Mouse (Mus musculus): ENCODE data around the gene Nutf2. TPM values are rescaled to one million over a fixed set of nuclear protein-coding genes. Genes with fewer than 3 reads are reported as not detected.

Nutf2 gene
- polyA plus RNA-seq, 1 experiment from 2014 or later = 276 TPM

Other genes with a start within 250 kb of the Nutf2 start
- gene Ctcf, start 224.0 kb upstream of the Nutf2 start, polyA plus RNA-seq (2014; fragmentation: Nextera tagmentation; extraction: Ambion mirVana) = 96.0 and 101 TPM in 2 replicates
- 0.95 and 1.5 TPM in 2 replicates for gene Agrp, start 223.2 kb upstream of the Nutf2 start, polyA plus RNA-seq (2014; fragmentation: Nextera tagmentation; extraction: Ambion mirVana)
- 1.0 and 1.1 TPM in 2 replicates for gene Carmil2, start 174.3 kb upstream of the Nutf2 start, polyA plus RNA-seq (2014; fragmentation: Nextera tagmentation; extraction: Ambion mirVana)
- gene Acd, start 159.5 kb upstream of the Nutf2 start, polyA plus RNA-seq (2014; fragmentation: Nextera tagmentation; extraction: Ambion mirVana) = 59.0 and 63.5 TPM in 2 replicates
- 15.9 and 18.0 TPM in 2 replicates for gene Pard6a, start 159.4 kb upstream of the Nutf2 start, polyA plus RNA-seq (2014; fragmentation: Nextera tagmentation; extraction: Ambion mirVana)
- gene 4933405L10Rik, start 152.9 kb upstream of the Nutf2 start, polyA plus RNA-seq (2014; fragmentation: Nextera tagmentation; extraction: Ambion mirVana) = not detected in 2 replicates
- gene Enkd1, start 152.4 kb upstream of the Nutf2 start, polyA plus RNA-seq (2014; fragmentation: Nextera tagmentation; extraction: Ambion mirVana) = 22.5 and 26.5 TPM in 2 replicates
- gene Gfod2, start 101.9 kb upstream of the Nutf2 start, polyA plus RNA-seq (2014; fragmentation: Nextera tagmentation; extraction: Ambion mirVana) = 14.4 and 14.5 TPM in 2 replicates
- 15.0 and 18.4 TPM in 2 replicates for gene Ranbp10, start 33.2 kb upstream of the Nutf2 start, polyA plus RNA-seq (2014; fragmentation: Nextera tagmentation; extraction: Ambion mirVana)
- gene Tsnaxip1, start 32.8 kb upstream of the Nutf2 start, polyA plus RNA-seq (2014; fragmentation: Nextera tagmentation; extraction: Ambion mirVana) = 0.30 TPM in 1 of 2 replicates, not detected in the other
- 47.2 and 52.3 TPM in 2 replicates for gene Cenpt, start 7.3 kb upstream of the Nutf2 start, polyA plus RNA-seq (2014; fragmentation: Nextera tagmentation; extraction: Ambion mirVana)
- gene Thap11, start 5.4 kb upstream of the Nutf2 start, polyA plus RNA-seq (2014; fragmentation: Nextera tagmentation; extraction: Ambion mirVana) = 51.4 and 56.4 TPM in 2 replicates
- gene Edc4, start 20.3 kb downstream of the Nutf2 start, polyA plus RNA-seq (2014; fragmentation: Nextera tagmentation; extraction: Ambion mirVana) = 34.4 and 36.9 TPM in 2 replicates
- 0.60 and 0.90 TPM in 2 replicates for gene Nrn1l, start 33.0 kb downstream of the Nutf2 start, polyA plus RNA-seq (2014; fragmentation: Nextera tagmentation; extraction: Ambion mirVana)
- 30.2 and 30.5 TPM in 2 replicates for gene Pskh1, start 39.9 kb downstream of the Nutf2 start, polyA plus RNA-seq (2014; fragmentation: Nextera tagmentation; extraction: Ambion mirVana)
- gene Ctrl, start 73.3 kb downstream of the Nutf2 start, polyA plus RNA-seq (2014; fragmentation: Nextera tagmentation; extraction: Ambion mirVana) = 0.67 and 0.98 TPM in 2 replicates
- gene Psmb10, start 77.9 kb downstream of the Nutf2 start, polyA plus RNA-seq (2014; fragmentation: Nextera tagmentation; extraction: Ambion mirVana) = 40.0 and 42.6 TPM in 2 replicates
- gene Lcat, start 82.8 kb downstream of the Nutf2 start, polyA plus RNA-seq (2014; fragmentation: Nextera tagmentation; extraction: Ambion mirVana) = 1.6 and 2.1 TPM in 2 replicates
- 38.1 and 39.3 TPM in 2 replicates for gene Slc12a4, start 105.5 kb downstream of the Nutf2 start, polyA plus RNA-seq (2014; fragmentation: Nextera tagmentation; extraction: Ambion mirVana)
- not detected in 2 replicates for gene Dpep3, start 118.8 kb downstream of the Nutf2 start, polyA plus RNA-seq (2014; fragmentation: Nextera tagmentation; extraction: Ambion mirVana)
- 22.8 and 23.6 TPM in 2 replicates for gene Dus2, start 130.8 kb downstream of the Nutf2 start, polyA plus RNA-seq (2014; fragmentation: Nextera tagmentation; extraction: Ambion mirVana)
- 0.29 TPM in 1 of 2 replicates, not detected in the other for gene Dpep2nb, start 145.4 kb downstream of the Nutf2 start, polyA plus RNA-seq (2014; fragmentation: Nextera tagmentation; extraction: Ambion mirVana)
- gene Ddx28, start 151.3 kb downstream of the Nutf2 start, polyA plus RNA-seq (2014; fragmentation: Nextera tagmentation; extraction: Ambion mirVana) = 16.4 and 18.4 TPM in 2 replicates
- 9.6 and 10.5 TPM in 2 replicates for gene Nfatc3, start 198.3 kb downstream of the Nutf2 start, polyA plus RNA-seq (2014; fragmentation: Nextera tagmentation; extraction: Ambion mirVana)